11 mouse cellular contexts compared by ENCODE assay signal in the genomic region with DNA sequence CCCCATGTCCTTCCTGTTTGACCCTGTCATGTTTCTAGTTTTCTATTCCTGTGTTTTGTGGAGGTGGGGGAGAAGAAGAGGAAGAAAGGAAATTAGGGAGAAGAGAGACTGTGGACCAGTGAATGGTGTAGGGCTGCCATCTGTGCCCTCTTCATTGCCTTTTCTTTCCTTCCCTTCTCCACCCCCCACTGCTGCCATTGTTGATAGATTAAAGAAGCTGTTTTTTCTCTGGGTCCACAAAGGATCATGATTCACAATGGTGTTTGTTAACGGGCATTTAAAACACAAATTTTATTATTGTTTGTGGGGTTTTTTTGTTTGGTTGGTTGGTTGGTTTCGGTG.
DNase-seq lines count a peak whose midpoint lies in the region; ATAC-seq lines count a peak whose summit lies in the region.
"Had no signal": no experiment of that assay in that cellular context is flagged by ENCODE, and none has a peak within 500 bp of the region (broad histone marks: within the 10 kb centered on the region; RNA-seq: fewer than 3 reads in every experiment).

No protein-coding gene starts in this region.

- H3K36me3 ChIP-seq in heart, embryonic 12.5 days = peaks cover 12% of the 10 kb centered on the region
- no peaks in the 10 kb centered on the region for H3K36me3 ChIP-seq in forebrain, embryonic 10.5 days (replicated peaks)
- no peaks in the 10 kb centered on the region for H3K36me3 ChIP-seq in hindbrain, embryonic 12.5 days
- H3K36me3 ChIP-seq in neural tube, embryonic 12.5 days = no peaks in the 10 kb centered on the region
- H3K36me3 ChIP-seq: embryonic facial prominence, embryonic 12.5 days; lung, embryonic 15.5 days had no signal

- H3K27ac ChIP-seq in heart, embryonic 12.5 days (ENCODE audit: poor library complexity, severe bottlenecking) = 0 out of 2 replicates have a peak overlapping the region, but pooled peaks have one; percentile 62
- H3K27ac ChIP-seq in forebrain, embryonic 10.5 days = peak overlapping the region; percentile 79; the same call in 1 of the 2 replicates
- H3K27ac ChIP-seq in hindbrain, embryonic 12.5 days = peak overlapping the region; percentile 97
- H3K27ac ChIP-seq in neural tube, embryonic 12.5 days = peak overlapping the region; percentile 97
- H3K27ac ChIP-seq: lung, embryonic 15.5 days had no signal

- 81% methylated on average over 2 of the region's 2 CpGs for WGBS in heart, embryonic 12.5 days
- 25% methylated on average over 2 of the region's 2 CpGs for WGBS in forebrain, embryonic 10.5 days
- 38% methylated on average over 2 of the region's 2 CpGs for WGBS in hindbrain, embryonic 12.5 days
- WGBS in neural tube, embryonic 12.5 days = 11% methylated on average over 2 of the region's 2 CpGs

- H3K9ac ChIP-seq in heart, embryonic 12.5 days = no peak overlapping the region
- peak overlapping the region; percentile 61 for H3K9ac ChIP-seq in hindbrain, embryonic 12.5 days
- H3K9ac ChIP-seq in neural tube, embryonic 12.5 days = peak overlapping the region; percentile 38; the same call in 1 of the 2 replicates
- H3K9ac ChIP-seq: embryonic facial prominence, embryonic 12.5 days; lung, embryonic 15.5 days had no signal

- H3K9me3 ChIP-seq in heart, embryonic 12.5 days (replicated peaks) = no peaks in the 10 kb centered on the region
- H3K9me3 ChIP-seq in forebrain, embryonic 10.5 days = no peaks in the 10 kb centered on the region
- H3K9me3 ChIP-seq in hindbrain, embryonic 12.5 days (replicated peaks) = no peaks in the 10 kb centered on the region
- H3K9me3 ChIP-seq in neural tube, embryonic 12.5 days = no peaks in the 10 kb centered on the region
- H3K9me3 ChIP-seq: embryonic facial prominence, embryonic 12.5 days; lung, embryonic 15.5 days had no signal

- no peak for DNase-seq in heart, postnatal 25 days (ENCODE audit: low spot score)
- no peak for DNase-seq in forebrain, embryonic 10.5 days (ENCODE audit: extremely low spot score, low spot score)
- DNase-seq in right cerebral cortex, postnatal 25 days = no peak
- DNase-seq in right cerebral cortex, adult 2 months (ENCODE audit: low spot score in 2 of 2) = no peak

- H3K27me3 ChIP-seq in heart, embryonic 12.5 days (replicated peaks) = no peaks in the 10 kb centered on the region
- no peaks in the 10 kb centered on the region for H3K27me3 ChIP-seq in forebrain, embryonic 10.5 days (ENCODE audit: poor library complexity, severe bottlenecking)
- no peaks in the 10 kb centered on the region for H3K27me3 ChIP-seq in hindbrain, embryonic 12.5 days
- no peaks in the 10 kb centered on the region for H3K27me3 ChIP-seq in neural tube, embryonic 12.5 days (replicated peaks)
- H3K27me3 ChIP-seq: CH12.LX; embryonic facial prominence, embryonic 12.5 days; lung, embryonic 15.5 days had no signal

- ATAC-seq in heart, embryonic 12.5 days (ENCODE audit: insufficient number of reproducible peaks, low FRiP score) = no peak
- peak; percentile 80 for ATAC-seq in hindbrain, embryonic 12.5 days (ENCODE audit: low FRiP score)
- ATAC-seq in neural tube, embryonic 12.5 days (ENCODE audit: low FRiP score, low read depth) = peak; percentile 81
- ATAC-seq: inflammation-experienced regulatory T-cells, adult 6 months had no signal

- intact Hi-C loops in heart, postnatal 25 days (cut with DNase I) = no loop called here

- no peak overlapping the region for H3K4me2 ChIP-seq in heart, embryonic 12.5 days
- H3K4me2 ChIP-seq in hindbrain, embryonic 12.5 days (replicated peaks) = peak overlapping the region; percentile 55
- peak overlapping the region; percentile 69 for H3K4me2 ChIP-seq in neural tube, embryonic 12.5 days (replicated peaks)
- H3K4me2 ChIP-seq: embryonic facial prominence, embryonic 12.5 days; lung, embryonic 15.5 days had no signal

- H3K4me3 ChIP-seq in heart, embryonic 12.5 days = no peak overlapping the region
- peak overlapping the region; percentile 36 for H3K4me3 ChIP-seq in forebrain, embryonic 10.5 days
- H3K4me3 ChIP-seq in hindbrain, embryonic 12.5 days = peak overlapping the region; percentile 35
- peak overlapping the region; percentile 39 for H3K4me3 ChIP-seq in neural tube, embryonic 12.5 days
- H3K4me3 ChIP-seq: embryonic facial prominence, embryonic 12.5 days; lung, embryonic 15.5 days had no signal

- H3K4me1 ChIP-seq in heart, embryonic 12.5 days (replicated peaks) = peaks cover 37% of the 10 kb centered on the region
- peaks cover 61% of the 10 kb centered on the region for H3K4me1 ChIP-seq in forebrain, embryonic 10.5 days
- H3K4me1 ChIP-seq in hindbrain, embryonic 12.5 days = peaks cover 57% of the 10 kb centered on the region
- H3K4me1 ChIP-seq in neural tube, embryonic 12.5 days = peaks cover 48% of the 10 kb centered on the region
